Mouse (Mus musculus) embryonic facial prominence, embryonic 15.5 days (tissue): Measurements from ENCODE around the gene Cox6a1. TPM values are rescaled to one million over a fixed set of nuclear protein-coding genes. Genes with fewer than 3 reads are reported as not detected.

Source experiments
- ATAC-seq: fragments of 200-750 bp; cut with Nextera tagmentation; 2 replicates; pipeline ENCODE4 v1.8.0; 2017; ENCODE audit warnings: low read depth, moderate TSS enrichment; ENCODE audit not compliant: insufficient number of reproducible peaks, low FRiP score, low TSS enrichment
- H3K27ac ChIP-seq: fragments of 300-500 bp; sonication (generic); replicated peaks from 2 replicates; pipeline ENCODE4 v1.5.1; 2015; ENCODE audit warnings: mild to moderate bottlenecking, inconsistent platforms
- H3K27me3 ChIP-seq: fragments of 300-500 bp; sonication (generic); 2 replicates; pipeline ENCODE4 v1.6.1; 2015; ENCODE audit warnings: inconsistent platforms
- H3K36me3 ChIP-seq: fragments of 300-500 bp; sonication (generic); 2 replicates; pipeline ENCODE4 v1.6.1; 2015; ENCODE audit warnings: mild to moderate bottlenecking, inconsistent platforms
- H3K4me1 ChIP-seq: fragments of 300-500 bp; sonication (generic); 2 replicates; pipeline ENCODE4 v1.6.1; 2015; ENCODE audit warnings: inconsistent platforms
- H3K4me2 ChIP-seq: fragments of 300-500 bp; sonication (generic); replicated peaks from 2 replicates; pipeline ENCODE4 v1.6.1; 2015; ENCODE audit warnings: mild to moderate bottlenecking, inconsistent platforms
- H3K4me3 ChIP-seq: fragments of 300-500 bp; sonication (generic); replicated peaks from 2 replicates; pipeline ENCODE4 v1.5.1; 2015; ENCODE audit warnings: mild to moderate bottlenecking, inconsistent platforms
- H3K9ac ChIP-seq: fragments of 300-500 bp; sonication (generic); 2 replicates; pipeline ENCODE4 v1.6.1; 2015; ENCODE audit warnings: inconsistent platforms
- H3K9me3 ChIP-seq: fragments of 300-500 bp; sonication (generic); replicated peaks from 2 replicates; pipeline ENCODE4 v1.6.1; 2016; ENCODE audit warnings: inconsistent platforms
- WGBS: fragments of 180-500 bp; shearing (Covaris S2); methylation state at CpG from one replicate; pipeline ENCODE4 v1.1.7; 2015; 5-methylcytosine and 5-hydroxymethylcytosine counted together
- polyA plus RNA-seq: library from polyadenylated mRNA; unstranded; fragments of >200 nt; fragmentation: Nextera tagmentation; extraction: Ambion mirVana; gene quantifications from 2 replicates; pipeline ENCODE4 v1.2.1, GENCODE M21; 2015

The Cox6a1 gene
- polyA plus RNA-seq, 1 experiment from 2014 or later: 850 TPM

- WGBS: under 1% methylated on average over 46 of the region's 46 CpGs
- Histone ChIP-seq H3K4me1 (peaks cover 31% of the 10 kb centered on the region), H3K4me2 (peak overlapping the region; percentile 79), H3K27me3 (no peaks in the 10 kb centered on the region), H3K36me3 (peaks cover 38% of the 10 kb centered on the region), H3K27ac (peak overlapping the region; percentile 97), H3K4me3 (peak overlapping the region; percentile 93), H3K9ac (peak overlapping the region; percentile 96), H3K9me3 (no peaks in the 10 kb centered on the region)
- 0 out of 2 replicates have a peak, but pooled peaks have one; percentile 0 for ATAC-seq
Observed at GRCm38 (mm10) chr5:115300035-115300744, 48.6 kb downstream of the Cox6a1 start.

GRCm38 (mm10) chr5:115296347-115296746 lies 52.4 kb downstream of the Cox6a1 start:
- H3K27me3 ChIP-seq: no peaks in the 10 kb centered on the region
- H3K4me3 ChIP-seq: no peak overlapping the region
- H3K9me3 ChIP-seq: no peaks in the 10 kb centered on the region
- ATAC-seq: no peak
- peak overlapping the region; percentile 31; the same call in 1 of the 2 replicates for H3K27ac ChIP-seq
- H3K36me3 ChIP-seq: peaks cover 64% of the 10 kb centered on the region
- no peak overlapping the region for H3K9ac ChIP-seq
- peaks cover 23% of the 10 kb centered on the region for H3K4me1 ChIP-seq
- 84% methylated on average over 10 of the region's 10 CpGs for WGBS
- H3K4me2 ChIP-seq: no peak overlapping the region

Other genes with a start within 250 kb of the Cox6a1 start
- gene Acads, start 229.6 kb downstream of the Cox6a1 start, polyA plus RNA-seq: 47.8 and 48.2 TPM in 2 replicates
- gene Unc119b, start 214.0 kb downstream of the Cox6a1 start, polyA plus RNA-seq: 41.0 and 42.2 TPM in 2 replicates
- 95.1 and 98.4 TPM in 2 replicates for gene Mlec, start 190.8 kb downstream of the Cox6a1 start, polyA plus RNA-seq
- 2.6 and 3.0 TPM in 2 replicates for gene Cabp1, start 154.6 kb downstream of the Cox6a1 start, polyA plus RNA-seq
- 90.1 and 92.0 TPM in 2 replicates for gene Pop5, start 113.1 kb downstream of the Cox6a1 start, polyA plus RNA-seq
- gene Rnf10, start 76.1 kb downstream of the Cox6a1 start, polyA plus RNA-seq: 158 and 170 TPM in 2 replicates
- gene Coq5, start 69.3 kb downstream of the Cox6a1 start, polyA plus RNA-seq: 37.3 and 37.6 TPM in 2 replicates
- 1,800 and 1,802 TPM in 2 replicates for gene Dynll1, start 48.0 kb downstream of the Cox6a1 start, polyA plus RNA-seq
- 263 and 264 TPM in 2 replicates for gene Srsf9, start 21.8 kb downstream of the Cox6a1 start, polyA plus RNA-seq
- 28.7 and 33.9 TPM in 2 replicates for gene Gatc, start 7.8 kb downstream of the Cox6a1 start, polyA plus RNA-seq
- 56.4 and 66.2 TPM in 2 replicates for gene Triap1, start 7.8 kb downstream of the Cox6a1 start, polyA plus RNA-seq
- gene Msi1, start 80.6 kb upstream of the Cox6a1 start, polyA plus RNA-seq: 14.1 and 19.1 TPM in 2 replicates
- gene Pla2g1b, start 117.3 kb upstream of the Cox6a1 start, polyA plus RNA-seq: not detected in 2 replicates
- 29.2 and 32.8 TPM in 2 replicates for gene Sirt4, start 135.7 kb upstream of the Cox6a1 start, polyA plus RNA-seq
- 51.5 and 52.8 TPM in 2 replicates for gene Pxn, start 157.7 kb upstream of the Cox6a1 start, polyA plus RNA-seq
- gene Rplp0, start 210.5 kb upstream of the Cox6a1 start, polyA plus RNA-seq: 1,780 and 1,815 TPM in 2 replicates
- 36.2 and 36.4 TPM in 2 replicates for gene Gcn1l1, start 216.3 kb upstream of the Cox6a1 start, polyA plus RNA-seq